Mouse (Mus musculus) heart, postnatal 0 days (tissue): ENCODE results near the gene Mad2l2. TPM values are rescaled to one million over a fixed set of nuclear protein-coding genes. Genes with fewer than 3 reads are reported as not detected.

ENCODE experiments used
- ATAC-seq: fragments of 200-750 bp; cut with Nextera tagmentation; 2 replicates; pipeline ENCODE4 v1.8.0; 2017; ENCODE audit warnings: low read depth, moderate number of reproducible peaks, moderate library complexity; ENCODE audit not compliant: insufficient read depth
- DNase-seq: peaks from one replicate; pipeline ENCODE4 v3.0.0-alpha.2; 2016; ENCODE audit warnings: low spot score
- H3K27ac ChIP-seq: fragments of 300-500 bp; sonication (generic); 2 replicates; pipeline ENCODE4 v1.5.1; 2014; ENCODE audit warnings: low read depth, mild to moderate bottlenecking
- H3K27me3 ChIP-seq: fragments of 300-500 bp; sonication (generic); 2 replicates; pipeline ENCODE4 v1.6.1; 2014; ENCODE audit warnings: low read length, mixed read lengths; ENCODE audit not compliant: control insufficient read depth, insufficient read depth
- H3K36me3 ChIP-seq: fragments of 300-500 bp; sonication (generic); replicated peaks from 2 replicates; pipeline ENCODE4 v1.6.1; 2014; ENCODE audit warnings: low read length, mixed read lengths; ENCODE audit not compliant: control insufficient read depth, insufficient read depth
- H3K4me1 ChIP-seq: fragments of 300-500 bp; sonication (generic); 2 replicates; pipeline ENCODE4 v1.6.1; 2014; ENCODE audit warnings: antibody characterized with exemption; ENCODE audit not compliant: control insufficient read depth, insufficient read depth
- H3K4me2 ChIP-seq: fragments of 300-500 bp; sonication (generic); 2 replicates; pipeline ENCODE4 v1.6.1; 2014; ENCODE audit warnings: low read depth, mild to moderate bottlenecking, low read length, moderate library complexity
- H3K4me3 ChIP-seq: fragments of 300-500 bp; sonication (generic); 2 replicates; pipeline ENCODE4 v1.5.1; 2014; ENCODE audit warnings: low read depth, low read length
- H3K9ac ChIP-seq: fragments of 300-500 bp; sonication (generic); replicated peaks from 2 replicates; pipeline ENCODE4 v1.6.1; 2014; ENCODE audit warnings: low read depth, low read length, mixed read lengths
- H3K9me3 ChIP-seq: fragments of 300-500 bp; sonication (generic); replicated peaks from 2 replicates; pipeline ENCODE4 v1.6.1; 2016; ENCODE audit warnings: low read length; ENCODE audit not compliant: control insufficient read depth
- CTCF ChIP-seq: IDR thresholded peaks from 2 replicates; pipeline ENCODE4 v1.5.1; 2016; ENCODE audit warnings: antibody characterized with exemption, control low read depth, low read depth
- EP300 ChIP-seq: IDR thresholded peaks from 2 replicates; pipeline ENCODE4 v1.6.1; 2016; ENCODE audit warnings: antibody characterized with exemption, low read depth
- WGBS: fragments of 180-500 bp; shearing (Covaris S2); extraction: QIAGEN DNeasy Blood & Tissue Kit; methylation state at CpG from one replicate; pipeline ENCODE4 v1.1.7; 2014; 5-methylcytosine and 5-hydroxymethylcytosine counted together
- polyA plus RNA-seq: library from polyadenylated mRNA; unstranded; fragments of >200 nt; fragmentation: Nextera tagmentation; extraction: Ambion mirVana; gene quantifications from 2 replicates; pipeline ENCODE4 v1.2.1, GENCODE M21; 2015
- total RNA-seq: library from RNA; depleted of rRNA; stranded (reverse); fragments of >200 nt; gene quantifications from 2 replicates; pipeline ENCODE4 v1.2.3, GENCODE M21; 2014; ENCODE audit warnings: low replicate concordance

The Mad2l2 gene
- total and polyA plus RNA-seq, 2 experiments from 2014 or later, result 6.1 to 36.2 TPM

DNA sequence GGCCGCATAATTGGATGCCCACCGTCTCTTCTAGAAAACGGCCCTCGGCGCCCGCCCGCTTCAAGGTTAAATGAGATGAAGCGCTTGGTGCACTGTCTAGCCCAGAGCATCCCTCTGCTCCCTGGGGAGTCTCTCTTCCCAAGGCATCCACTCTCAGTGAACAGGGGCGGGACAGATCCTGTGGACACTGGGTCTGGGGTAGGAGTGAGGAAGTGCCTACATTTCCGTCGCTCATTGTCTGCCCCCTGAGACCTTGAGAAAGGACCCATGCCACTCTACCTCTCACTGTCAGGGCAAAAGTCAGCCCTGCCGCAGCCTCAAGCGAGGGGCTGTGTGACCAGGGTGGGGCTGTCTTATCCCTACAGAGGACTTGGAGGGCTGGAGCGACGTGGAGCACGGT, 34.3 kb downstream of the Mad2l2 start:
- Histone ChIP-seq H3K27me3 (peaks cover 81% of the 10 kb centered on the region), H3K9me3 (no peaks in the 10 kb centered on the region), H3K9ac (no peak overlapping the region), H3K4me3 (peak overlapping the region; percentile 39), H3K27ac (no peak overlapping the region), H3K4me1 (peaks cover 4% of the 10 kb centered on the region; the same call in 1 of the 2 replicates), H3K36me3 (no peaks in the 10 kb centered on the region), H3K4me2 (peak overlapping the region; percentile 64; the same call in 1 of the 2 replicates)
- ATAC-seq (no peak), DNase-seq (no peak)
- TF ChIP-seq EP300 (no peak), CTCF (no peak)
- 3% methylated on average over 16 of the region's 16 CpGs for WGBS

DNA sequence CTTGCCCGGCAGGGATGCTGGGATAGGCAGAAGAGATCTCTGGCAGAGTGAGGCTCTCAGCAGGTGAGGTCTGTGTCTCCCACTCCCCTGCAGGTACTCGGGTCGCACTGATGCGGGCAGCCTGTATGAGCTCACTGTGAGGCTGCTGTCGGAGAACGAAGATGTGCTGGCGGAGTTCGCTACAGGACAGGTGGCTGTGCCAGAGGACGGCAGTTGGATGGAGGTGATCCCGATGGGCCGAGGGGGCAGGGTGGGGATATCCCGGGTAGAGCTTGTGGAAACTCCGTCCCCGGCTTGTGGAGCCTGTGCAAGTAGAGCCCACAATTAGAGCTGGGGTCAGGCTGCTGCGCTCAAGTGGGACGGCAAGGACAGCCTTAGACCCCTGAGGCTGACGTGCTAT, 35.4 kb downstream of the Mad2l2 start:
- 10% methylated on average over 17 of the region's 17 CpGs for whole genome bisulfite sequencing
- TF ChIP-seq EP300 (no peak), CTCF (no peak)
- ATAC-seq, result no peak

DNA sequence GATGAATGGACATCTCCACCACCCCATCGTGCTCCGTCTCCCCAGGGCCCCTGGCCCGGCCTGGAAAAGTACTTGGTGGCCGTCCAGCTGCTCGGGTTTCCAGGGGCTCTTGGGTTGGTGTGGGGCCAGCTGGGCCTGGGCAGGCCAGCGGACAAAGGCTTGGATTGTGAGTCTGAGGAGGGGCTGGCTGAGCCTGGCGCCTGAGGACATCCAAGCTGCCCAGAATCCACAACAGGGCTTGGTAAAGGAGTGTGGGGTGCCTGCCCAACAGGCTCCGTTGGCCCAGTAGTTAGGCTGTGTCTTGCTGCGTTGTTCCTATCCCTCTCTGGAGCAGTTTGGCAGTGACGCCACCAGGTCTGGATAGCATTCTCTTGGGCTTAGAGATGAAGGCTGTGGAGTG, 36.2 kb downstream of the Mad2l2 start:
- peaks cover 4% of the 10 kb centered on the region; the same call in 1 of the 2 replicates for H3K4me1 ChIP-seq
- DNase-seq, result no peak
- H3K27me3 ChIP-seq, result peaks cover 78% of the 10 kb centered on the region
- no peaks in the 10 kb centered on the region for H3K9me3 ChIP-seq
- no peak overlapping the region for H3K4me2 ChIP-seq
- H3K9ac ChIP-seq, result no peak overlapping the region
- TF ChIP-seq EP300 (no peak), CTCF (no peak)
- H3K36me3 ChIP-seq, result no peaks in the 10 kb centered on the region
- H3K27ac ChIP-seq, result no peak overlapping the region
- H3K4me3 ChIP-seq, result no peak overlapping the region
- no peak for ATAC-seq
- 10% methylated on average over 10 of the region's 10 CpGs for WGBS

More for the DNA sequence above, 35.4 kb downstream of the Mad2l2 start:
- H3K4me3 ChIP-seq, result no peak overlapping the region
- H3K9me3 ChIP-seq, result no peaks in the 10 kb centered on the region
- no peak overlapping the region for H3K9ac ChIP-seq
- H3K36me3 ChIP-seq, result no peaks in the 10 kb centered on the region
- peaks cover 4% of the 10 kb centered on the region; the same call in 1 of the 2 replicates for H3K4me1 ChIP-seq
- no peak overlapping the region for H3K4me2 ChIP-seq
- H3K27ac ChIP-seq, result no peak overlapping the region
- no peak for DNase-seq
- peaks cover 80% of the 10 kb centered on the region for H3K27me3 ChIP-seq

DNA sequence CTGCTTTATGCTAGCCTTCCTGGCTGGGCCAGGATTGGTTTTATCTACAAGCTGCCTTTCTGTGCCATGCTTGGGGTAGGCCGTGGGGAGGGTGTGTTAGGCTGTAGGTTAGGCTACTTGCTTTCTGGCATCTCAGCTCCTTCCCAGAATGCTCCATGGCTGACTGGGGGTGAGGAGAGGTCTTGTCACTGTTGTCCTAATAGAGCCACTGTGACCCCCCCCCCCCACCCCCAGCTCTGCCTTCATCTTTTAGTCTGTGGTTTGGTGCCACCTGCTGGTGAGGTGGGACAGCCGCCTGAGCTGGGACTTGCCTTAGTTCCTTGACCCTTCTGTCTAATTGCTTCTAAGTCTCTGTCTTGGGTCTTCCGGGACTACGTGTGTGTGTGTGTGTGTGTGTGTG, 36.8 kb downstream of the Mad2l2 start:
- DNase-seq (no peak), ATAC-seq (no peak)
- H3K27ac ChIP-seq, result no peak overlapping the region
- H3K36me3 ChIP-seq, result no peaks in the 10 kb centered on the region
- H3K9ac ChIP-seq, result no peak overlapping the region
- H3K4me2 ChIP-seq, result peak overlapping the region; percentile 13; the same call in 1 of the 2 replicates
- 14% methylated on average over 4 of the region's 4 CpGs for WGBS
- H3K4me3 ChIP-seq, result no peak overlapping the region
- H3K9me3 ChIP-seq, result no peaks in the 10 kb centered on the region
- H3K27me3 ChIP-seq, result peaks cover 76% of the 10 kb centered on the region
- H3K4me1 ChIP-seq, result peaks cover 4% of the 10 kb centered on the region; the same call in 1 of the 2 replicates
- TF ChIP-seq EP300 (no peak), CTCF (peak; percentile 62)

DNA sequence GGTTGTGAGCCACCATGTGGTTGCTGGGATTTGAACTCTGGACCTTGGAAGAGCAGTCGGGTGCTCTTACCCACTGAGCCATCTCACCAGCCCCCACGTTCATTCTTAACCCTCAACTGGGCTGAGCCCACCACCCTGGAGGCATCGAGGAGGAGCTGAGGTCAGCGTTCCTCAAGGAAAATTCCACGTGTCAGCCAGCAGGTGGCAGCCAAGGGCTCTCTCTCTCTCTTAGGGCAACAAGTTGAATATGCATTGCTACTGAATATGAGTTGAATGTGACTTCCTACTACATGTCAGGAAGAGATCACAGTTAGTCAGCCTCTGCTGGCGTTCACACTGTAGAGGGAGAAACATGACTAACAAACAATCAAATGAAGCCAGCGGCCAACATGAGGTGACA, 38.1 kb downstream of the Mad2l2 start:
- no peak overlapping the region for H3K4me2 ChIP-seq
- H3K9me3 ChIP-seq, result no peaks in the 10 kb centered on the region
- ATAC-seq (no peak), DNase-seq (peak; percentile 47)
- no peaks in the 10 kb centered on the region for H3K36me3 ChIP-seq
- WGBS, result 19% methylated on average over 7 of the region's 7 CpGs
- no peak overlapping the region for H3K4me3 ChIP-seq
- TF ChIP-seq CTCF, result peak; percentile 68
- no peak for TF ChIP-seq EP300
- peaks cover 4% of the 10 kb centered on the region; the same call in 1 of the 2 replicates for H3K4me1 ChIP-seq
- H3K9ac ChIP-seq, result no peak overlapping the region
- no peak overlapping the region for H3K27ac ChIP-seq
- peaks cover 77% of the 10 kb centered on the region for H3K27me3 ChIP-seq

DNA sequence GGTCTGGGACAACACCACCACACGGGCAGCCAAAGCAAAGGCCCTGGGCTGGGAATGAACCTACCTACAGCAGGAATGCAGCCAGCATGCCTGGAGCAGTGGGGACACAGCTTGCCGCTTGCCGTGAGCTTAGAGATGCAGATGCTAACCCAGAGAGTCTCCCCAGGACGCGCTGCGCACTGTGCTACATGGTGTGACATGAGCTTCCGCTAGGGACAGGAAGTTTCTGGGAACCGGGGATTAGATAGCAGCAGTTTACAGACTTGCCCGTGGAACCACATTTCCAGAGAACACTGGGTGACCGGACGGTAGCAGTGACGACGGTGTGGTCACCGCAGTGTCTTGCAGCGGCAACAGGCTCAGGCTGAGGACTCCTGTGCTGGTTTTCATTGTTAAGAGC, 39.4 kb downstream of the Mad2l2 start:
- Histone ChIP-seq H3K36me3 (no peaks in the 10 kb centered on the region), H3K9ac (no peak overlapping the region), H3K9me3 (no peaks in the 10 kb centered on the region), H3K4me1 (no peaks in the 10 kb centered on the region), H3K27ac (no peak overlapping the region), H3K4me3 (no peak overlapping the region), H3K4me2 (no peak overlapping the region), H3K27me3 (peaks cover 78% of the 10 kb centered on the region)
- TF ChIP-seq EP300, result no peak
- TF ChIP-seq CTCF, result no peak
- ATAC-seq, result 0 out of 2 replicates have a peak, but pooled peaks have one; percentile 19
- 13% methylated on average over 15 of the region's 15 CpGs for WGBS
- no peak for DNase-seq
